Mouse (Mus musculus): ENCODE measurements at regions not wholly inside any gene's neighbourhood (a gene's known extent, or its start where the extent isn't known, plus 50 kb on each side); places are given as distances from the start of the nearest gene placed in this dataset.
"Not testable (repeated sequence)": the region's sequence is repeated elsewhere in the genome, so short reads cannot be mapped to it uniquely, and the experiment has no call there.

GRCm38 (mm10) chr17:82905483-82905882, 309.6 kb upstream of the Pkdcc start:
- in situ Hi-C loops (cut with MboI; ENCODE audit: unreplicated experiment in 2 of 2): no loop called here

GRCm38 (mm10) chr17:82909189-82909588, 305.9 kb upstream of the Pkdcc start:
- in situ Hi-C loops (cut with MboI; ENCODE audit: unreplicated experiment in 2 of 2): no loop called here

GRCm38 (mm10) chr17:82922986-82923385, 292.1 kb upstream of the Pkdcc start:
- in situ Hi-C loops (cut with MboI; ENCODE audit: unreplicated experiment in 2 of 2): not testable (repeated sequence)

GRCm38 (mm10) chr17:82925751-82926150, 289.3 kb upstream of the Pkdcc start:
- in situ Hi-C loops (cut with MboI; ENCODE audit: unreplicated experiment in 2 of 2): no loop called here

GRCm38 (mm10) chr17:82927681-82928080, 287.4 kb upstream of the Pkdcc start:
- in situ Hi-C loops (cut with MboI; ENCODE audit: unreplicated experiment in 2 of 2): no loop called here

- in situ Hi-C loops (cut with MboI; ENCODE audit: unreplicated experiment in 2 of 2): no loop called here
Observed at GRCm38 (mm10) chr17:82929511-82929910, 285.6 kb upstream of the Pkdcc start.

- in situ Hi-C loops (cut with MboI; ENCODE audit: unreplicated experiment in 2 of 2): no loop called here
Observed at GRCm38 (mm10) chr17:82930738-82931137, 284.4 kb upstream of the Pkdcc start.

- in situ Hi-C loops (cut with MboI; ENCODE audit: unreplicated experiment in 2 of 2): no loop called here
Observed at GRCm38 (mm10) chr17:82931476-82931875, 283.6 kb upstream of the Pkdcc start.

GRCm38 (mm10) chr17:82936836-82937235, 278.3 kb upstream of the Pkdcc start:
- in situ Hi-C loops (cut with MboI; ENCODE audit: unreplicated experiment in 2 of 2): no loop called here

- in situ Hi-C loops (cut with MboI; ENCODE audit: unreplicated experiment in 2 of 2): no loop called here
Observed at GRCm38 (mm10) chr17:82946083-82946482, 269.0 kb upstream of the Pkdcc start.

GRCm38 (mm10) chr17:82949794-82950193, 265.3 kb upstream of the Pkdcc start:
- in situ Hi-C loops (cut with MboI; ENCODE audit: unreplicated experiment in 2 of 2): no loop called here

- in situ Hi-C loops (cut with MboI; ENCODE audit: unreplicated experiment in 2 of 2): no loop called here
Observed at GRCm38 (mm10) chr17:82950268-82950667, 264.8 kb upstream of the Pkdcc start.

GRCm38 (mm10) chr17:82957409-82957808, 257.7 kb upstream of the Pkdcc start:
- in situ Hi-C loops (cut with MboI; ENCODE audit: unreplicated experiment in 2 of 2): no loop called here

- in situ Hi-C loops (cut with MboI; ENCODE audit: unreplicated experiment in 2 of 2): no loop called here
Observed at GRCm38 (mm10) chr17:82963374-82963773, 251.7 kb upstream of the Pkdcc start.

- in situ Hi-C loops (cut with MboI; ENCODE audit: unreplicated experiment in 2 of 2): no loop called here
Observed at GRCm38 (mm10) chr17:82999710-83000109, 215.4 kb upstream of the Pkdcc start.

- in situ Hi-C loops (cut with MboI; ENCODE audit: unreplicated experiment in 2 of 2): no loop called here
Observed at GRCm38 (mm10) chr17:83000411-83000810, 214.7 kb upstream of the Pkdcc start.

- in situ Hi-C loops (cut with MboI; ENCODE audit: unreplicated experiment in 2 of 2): no loop called here
Observed at GRCm38 (mm10) chr17:83001567-83001966, 213.5 kb upstream of the Pkdcc start.

GRCm38 (mm10) chr17:83010845-83011244, 204.2 kb upstream of the Pkdcc start:
- in situ Hi-C loops (cut with MboI; ENCODE audit: unreplicated experiment in 2 of 2): no loop called here

- in situ Hi-C loops (cut with MboI; ENCODE audit: unreplicated experiment in 2 of 2): no loop called here
Observed at GRCm38 (mm10) chr17:83015656-83016055, 199.4 kb upstream of the Pkdcc start.

GRCm38 (mm10) chr17:83016936-83017335, 198.2 kb upstream of the Pkdcc start:
- in situ Hi-C loops (cut with MboI; ENCODE audit: unreplicated experiment in 2 of 2): no loop called here

GRCm38 (mm10) chr17:83019267-83019666, 195.8 kb upstream of the Pkdcc start:
- in situ Hi-C loops (cut with MboI; ENCODE audit: unreplicated experiment in 2 of 2): no loop called here

GRCm38 (mm10) chr17:83020576-83020975, 194.5 kb upstream of the Pkdcc start:
- in situ Hi-C loops (cut with MboI; ENCODE audit: unreplicated experiment in 2 of 2): loop anchor here (10.0 kb wide), 3 partner anchors 234 to 784 kb away; partner anchors contain the start of gene Kcng3 (in 1 of the 2)

GRCm38 (mm10) chr17:83025340-83025816, 189.7 kb upstream of the Pkdcc start:
- in situ Hi-C loops (cut with MboI; ENCODE audit: unreplicated experiment in 2 of 2): loop anchor here (5.0 to 25.0 kb wide), 8 partner anchors 227 to 1462 kb away; partner anchors contain the start of gene Kcng3 (in 1 of the 2)

Data from v-Abl transformed pro-B cells (cell line).